Mouse (Mus musculus) C2C12 (cell line): ENCODE measurements around the gene Nceh1. TPM values are rescaled to one million over a fixed set of nuclear protein-coding genes. Genes with fewer than 3 reads are reported as not detected.

Experiments
- H3K27me3 ChIP-seq: one replicate; pipeline ENCODE4 v1.6.1; 2011; ENCODE audit not compliant: control insufficient read depth, insufficient read depth, insufficient read length
- H3K36me3 ChIP-seq: one replicate; pipeline ENCODE4 v1.6.1; 2011; ENCODE audit not compliant: control insufficient read depth, insufficient read depth
- H3K4me3 ChIP-seq: one replicate; pipeline ENCODE4 v1.5.1; 2011; ENCODE audit warnings: mild to moderate bottlenecking, control low read depth; ENCODE audit not compliant: poor library complexity, insufficient read depth, severe bottlenecking
- H3K79me2 ChIP-seq: one replicate; pipeline ENCODE4 v1.6.1; 2011; ENCODE audit not compliant: control insufficient read depth, insufficient read depth
- H3K79me3 ChIP-seq: one replicate; pipeline ENCODE4 v1.6.1; 2011; ENCODE audit warnings: low read depth, control low read depth
- H3ac ChIP-seq: one replicate; pipeline ENCODE3; 2011; ENCODE audit warnings: low read depth; ENCODE audit not compliant: control insufficient read depth, insufficient read length
- CEBPB ChIP-seq: IDR thresholded peaks from one replicate; pipeline ENCODE4 v1.6.1; 2011; ENCODE audit warnings: low read depth, mild to moderate bottlenecking, control low read depth, moderate library complexity
- CTCF ChIP-seq: IDR thresholded peaks from one replicate; pipeline ENCODE4 v1.5.1; 2011; ENCODE audit not compliant: control insufficient read depth, insufficient read depth, insufficient read length
- FOSL1 ChIP-seq: IDR thresholded peaks from one replicate; pipeline ENCODE4 v1.8.0; 2011; ENCODE audit warnings: mild to moderate bottlenecking, low read length; ENCODE audit not compliant: poor library complexity, insufficient read depth, severe bottlenecking
- MAX ChIP-seq: IDR thresholded peaks from one replicate; pipeline ENCODE4 v1.6.1; 2011; ENCODE audit warnings: mild to moderate bottlenecking, control low read depth
- MYOD1 ChIP-seq: IDR thresholded peaks from one replicate; pipeline ENCODE4 v1.6.1; 2011; ENCODE audit warnings: low read depth; ENCODE audit not compliant: control insufficient read depth, insufficient read length
- MYOG ChIP-seq: IDR thresholded peaks from one replicate; pipeline ENCODE4 v1.6.1; 2011; ENCODE audit not compliant: control insufficient read depth, insufficient read length; ENCODE audit errors: extremely low read depth
- USF1 ChIP-seq: IDR thresholded peaks from one replicate; pipeline ENCODE4 v1.6.1; 2011; ENCODE audit warnings: low read depth, mild to moderate bottlenecking, control low read depth, moderate library complexity
- polyA plus RNA-seq: library from polyadenylated mRNA; unstranded; fragments of >200 nt; fragmentation: generic; extraction: Trizol; gene quantifications from one replicate; pipeline ENCODE4 v1.2.1, GENCODE M21; 2012; ENCODE audit warnings: missing spikeins

The Nceh1 gene
- polyA plus RNA-seq, 1 experiment: 8.3 TPM

DNA sequence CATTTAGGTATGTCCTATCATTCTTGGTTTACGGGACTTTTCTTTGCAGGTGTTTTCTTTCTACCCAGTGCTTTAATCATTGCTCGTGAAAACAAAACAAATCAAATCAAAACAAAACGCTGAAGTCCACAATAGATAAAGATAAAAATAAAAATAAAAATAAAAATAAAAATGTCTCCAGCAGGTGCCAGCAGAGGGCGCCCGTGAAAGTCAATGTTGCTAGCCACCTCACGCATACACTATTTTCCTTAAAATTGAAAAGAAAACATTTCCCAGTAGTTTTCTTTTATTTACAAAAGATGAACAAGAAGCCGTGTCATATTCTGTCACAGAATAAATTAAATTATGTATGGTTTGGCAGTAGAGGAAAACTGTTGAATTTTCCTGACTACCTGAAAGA is 68.2 kb downstream of the Nceh1 start:
- no peak overlapping the region for H3K4me3 ChIP-seq
- no peak for TF ChIP-seq MYOD1
- H3K36me3 ChIP-seq: no peaks in the 10 kb centered on the region
- no peaks in the 10 kb centered on the region for H3K27me3 ChIP-seq
- H3K79me2 ChIP-seq: no peaks in the 10 kb centered on the region
- no peak overlapping the region for H3ac ChIP-seq
- H3K79me3 ChIP-seq: no peaks in the 10 kb centered on the region

DNA sequence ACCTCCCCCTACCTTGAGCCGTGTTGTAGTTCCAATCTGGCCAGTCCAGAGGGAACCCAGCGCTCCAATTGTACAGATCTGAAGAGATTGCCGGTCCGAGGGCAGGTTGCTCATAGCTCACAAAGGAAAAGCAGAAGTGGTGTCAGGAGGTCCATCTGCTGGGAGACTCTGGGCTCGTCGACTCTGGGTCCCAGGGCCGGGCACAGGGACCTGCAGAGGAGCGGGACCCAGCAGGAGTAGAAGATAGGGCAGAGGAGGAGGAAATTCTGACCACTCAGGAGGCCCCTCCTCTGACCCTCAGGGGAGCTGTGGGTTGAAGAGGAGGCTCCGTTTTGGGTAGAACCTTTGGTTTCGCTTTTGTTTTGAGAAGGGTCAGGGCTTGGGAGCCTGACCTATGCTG is 75.7 kb downstream of the Nceh1 start:
- TF ChIP-seq CTCF (no peak), CEBPB (no peak), FOSL1 (no peak), USF1 (no peak), MYOD1 (no peak), MAX (no peak), MYOG (no peak)
- H3K79me3 ChIP-seq: no peaks in the 10 kb centered on the region
- no peak overlapping the region for H3ac ChIP-seq
- no peaks in the 10 kb centered on the region for H3K79me2 ChIP-seq
- H3K4me3 ChIP-seq: no peak overlapping the region
- no peaks in the 10 kb centered on the region for H3K36me3 ChIP-seq
- no peaks in the 10 kb centered on the region for H3K27me3 ChIP-seq

DNA sequence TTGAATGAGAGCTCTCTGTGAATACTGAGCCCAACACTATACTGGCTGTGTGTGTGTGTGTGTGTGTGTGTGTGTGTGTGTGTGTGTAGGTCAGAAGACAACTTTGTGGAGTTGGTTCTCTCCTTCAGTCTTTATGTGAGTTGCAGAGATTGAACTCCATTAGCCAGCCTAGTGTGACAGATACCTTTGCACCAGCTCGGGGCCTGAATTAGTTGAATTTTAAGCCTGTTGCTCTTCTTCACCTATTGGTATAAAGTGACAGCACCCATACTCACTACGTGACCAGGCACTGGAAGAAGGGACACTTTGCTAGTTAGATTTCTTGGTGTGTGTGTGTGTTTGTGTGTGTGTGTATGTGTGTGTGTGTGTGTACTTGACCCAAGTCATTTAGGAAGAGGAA is 77.6 kb downstream of the Nceh1 start:
- no peak overlapping the region for H3ac ChIP-seq
- TF ChIP-seq MAX (no peak), MYOG (no peak), CEBPB (no peak), USF1 (no peak), MYOD1 (no peak), FOSL1 (no peak), CTCF (no peak)
- H3K79me3 ChIP-seq: no peaks in the 10 kb centered on the region
- H3K79me2 ChIP-seq: no peaks in the 10 kb centered on the region
- H3K36me3 ChIP-seq: no peaks in the 10 kb centered on the region
- H3K4me3 ChIP-seq: no peak overlapping the region
- no peaks in the 10 kb centered on the region for H3K27me3 ChIP-seq

DNA sequence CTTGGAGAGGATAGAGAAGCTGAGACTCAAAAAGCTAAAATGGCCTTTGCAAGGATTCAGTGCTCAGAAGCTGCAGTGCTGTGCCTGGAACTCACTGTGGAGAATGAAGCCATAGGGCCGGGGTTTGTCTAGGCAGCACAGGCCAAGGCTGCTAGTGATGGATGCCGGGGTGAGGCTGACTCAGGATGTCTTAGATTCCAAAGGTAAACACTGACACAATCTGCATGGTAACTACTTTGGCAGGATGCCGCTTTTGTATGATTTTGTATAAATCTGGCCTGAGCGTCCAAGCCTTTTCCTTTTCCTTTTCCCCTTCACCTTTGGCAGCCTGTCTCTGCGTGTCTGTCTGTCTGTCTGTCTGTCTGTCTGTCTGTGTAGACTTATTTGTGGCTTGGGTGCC is 84.6 kb downstream of the Nceh1 start:
- H3K27me3 ChIP-seq: no peaks in the 10 kb centered on the region
- H3ac ChIP-seq: no peak overlapping the region

DNA sequence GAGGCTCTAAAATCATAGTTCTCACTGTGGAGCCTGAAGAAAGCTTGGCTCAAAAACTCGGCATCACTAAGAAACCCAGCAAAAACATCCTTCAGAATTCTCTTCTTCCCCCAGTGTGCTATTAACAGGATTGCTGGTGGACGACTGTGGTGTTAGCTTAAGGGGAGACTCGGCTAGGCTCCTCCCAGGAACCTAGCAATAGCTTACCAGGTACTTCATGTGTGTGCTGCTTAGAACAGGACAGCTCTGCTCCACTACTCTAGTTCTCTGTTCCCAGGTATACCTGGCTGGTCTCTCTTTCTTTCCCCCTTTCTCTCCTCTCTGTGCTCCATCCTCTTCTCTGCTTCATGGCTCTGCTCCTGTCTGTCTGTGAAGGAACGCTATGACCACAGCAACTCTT is 85.1 kb downstream of the Nceh1 start:
- TF ChIP-seq USF1 (no peak), MYOD1 (no peak), FOSL1 (no peak), MAX (no peak), CTCF (no peak), CEBPB (no peak), MYOG (no peak)
- no peaks in the 10 kb centered on the region for H3K79me3 ChIP-seq
- H3ac ChIP-seq: no peak overlapping the region
- no peaks in the 10 kb centered on the region for H3K27me3 ChIP-seq
- no peaks in the 10 kb centered on the region for H3K79me2 ChIP-seq
- no peaks in the 10 kb centered on the region for H3K36me3 ChIP-seq
- H3K4me3 ChIP-seq: no peak overlapping the region

More for the DNA sequence above, 84.6 kb downstream of the Nceh1 start:
- H3K79me2 ChIP-seq: no peaks in the 10 kb centered on the region
- no peaks in the 10 kb centered on the region for H3K79me3 ChIP-seq
- TF ChIP-seq CTCF (no peak), FOSL1 (no peak), CEBPB (no peak), MAX (no peak), MYOG (no peak), USF1 (no peak), MYOD1 (no peak)
- H3K36me3 ChIP-seq: no peaks in the 10 kb centered on the region
- no peak overlapping the region for H3K4me3 ChIP-seq

DNA sequence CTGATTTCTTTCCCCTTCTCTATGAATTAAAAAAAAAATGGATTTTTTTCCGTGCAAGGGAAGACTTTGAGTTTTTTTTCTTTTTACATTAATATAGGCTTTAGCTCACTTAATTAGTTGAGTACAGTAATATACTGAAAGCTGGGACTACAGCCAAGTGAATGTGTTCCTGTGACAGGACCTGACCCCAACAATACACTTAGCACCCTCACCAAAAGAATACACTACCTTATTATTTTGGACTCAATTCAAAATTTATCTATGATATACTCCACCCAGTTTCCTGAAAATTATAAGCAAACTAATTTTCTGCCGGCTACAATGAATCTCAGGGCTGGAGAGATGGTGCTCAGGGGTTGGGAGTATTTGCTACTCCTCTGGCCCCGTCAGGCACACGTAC is 86.4 kb downstream of the Nceh1 start:
- Histone ChIP-seq H3K27me3 (peaks cover 3% of the 10 kb centered on the region), H3K79me2 (no peaks in the 10 kb centered on the region), H3ac (no peak overlapping the region), H3K4me3 (no peak overlapping the region), H3K36me3 (no peaks in the 10 kb centered on the region), H3K79me3 (no peaks in the 10 kb centered on the region)
- TF ChIP-seq MAX (no peak), CEBPB (no peak), MYOG (no peak), CTCF (no peak), FOSL1 (no peak), USF1 (no peak), MYOD1 (no peak)
